Mouse (Mus musculus): ENCODE measurements around the gene Rhox6. TPM values are rescaled to one million over a fixed set of nuclear protein-coding genes. Genes with fewer than 3 reads are reported as not detected.
"Not testable (repeated sequence)": the region's sequence is repeated elsewhere in the genome, so short reads cannot be mapped to it uniquely, and the experiment has no call there.

The Rhox6 gene
- not detected for total RNA-seq (2021)

GRCm38 (mm10) chrX:37826610-37827009, at the start of gene Rhox6:
Gene Rhox6, plus strand, starts transcription at chrX:37826910.
- not testable (repeated sequence) for DNase-seq

DNA sequence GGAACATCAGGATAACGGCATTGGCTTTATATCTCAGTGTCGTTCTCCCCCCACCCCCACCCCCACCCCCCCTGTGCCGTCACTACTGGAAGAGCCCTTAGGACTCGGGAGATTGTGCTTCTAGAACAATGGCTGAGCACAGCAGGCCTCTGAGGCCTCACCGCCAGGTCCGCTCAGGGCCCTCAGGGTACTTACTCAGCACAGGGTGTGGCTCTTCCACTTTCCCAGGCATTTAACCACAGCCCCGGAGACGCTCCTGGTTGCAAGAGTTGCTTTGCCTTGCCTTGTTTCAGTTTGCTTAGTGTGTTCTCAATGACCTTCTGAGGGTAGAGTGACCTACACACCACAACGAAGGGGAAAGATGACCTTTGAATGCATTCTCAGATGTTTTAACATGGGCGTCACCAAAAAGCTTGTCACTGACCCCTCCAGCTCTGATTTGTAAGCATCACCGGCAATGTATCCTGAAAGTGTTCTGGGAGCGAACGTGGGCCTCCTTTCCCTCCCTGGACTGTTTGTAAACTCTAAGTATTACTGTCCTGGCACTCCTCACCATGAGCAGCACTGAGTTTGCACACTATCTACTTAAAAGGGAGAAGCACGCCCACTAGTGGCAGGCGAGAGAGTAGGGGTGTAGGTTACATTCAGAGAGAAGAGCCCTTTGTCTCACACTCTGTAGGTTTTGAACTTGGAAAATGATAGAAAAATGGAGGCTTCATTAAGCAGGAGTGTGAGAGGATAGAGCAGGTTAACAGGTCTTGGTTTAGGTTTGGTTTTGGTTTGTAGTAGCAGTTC, 19.2 kb upstream of the Rhox6 start:
- DNase-seq: no peak

DNA sequence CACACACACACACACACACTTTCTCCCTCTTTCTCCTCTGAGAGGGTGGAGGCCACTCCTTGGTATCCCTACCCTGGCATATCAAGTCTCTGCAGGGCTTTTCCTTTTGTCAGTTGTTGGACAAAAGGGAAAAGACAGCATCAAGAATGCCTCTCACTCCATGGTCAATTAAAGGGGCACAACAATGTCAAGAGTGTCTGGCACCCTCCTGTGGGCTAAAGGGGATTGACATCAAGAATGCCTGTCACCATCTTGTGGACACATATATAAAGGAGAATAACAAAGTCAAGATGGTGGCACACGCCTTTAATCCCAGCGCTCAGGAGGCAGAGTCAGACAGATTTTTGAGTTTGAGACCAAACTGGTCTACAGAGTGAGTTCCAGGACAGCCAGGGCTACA, 17.3 kb upstream of the Rhox6 start:
- no peak for DNase-seq

DNA sequence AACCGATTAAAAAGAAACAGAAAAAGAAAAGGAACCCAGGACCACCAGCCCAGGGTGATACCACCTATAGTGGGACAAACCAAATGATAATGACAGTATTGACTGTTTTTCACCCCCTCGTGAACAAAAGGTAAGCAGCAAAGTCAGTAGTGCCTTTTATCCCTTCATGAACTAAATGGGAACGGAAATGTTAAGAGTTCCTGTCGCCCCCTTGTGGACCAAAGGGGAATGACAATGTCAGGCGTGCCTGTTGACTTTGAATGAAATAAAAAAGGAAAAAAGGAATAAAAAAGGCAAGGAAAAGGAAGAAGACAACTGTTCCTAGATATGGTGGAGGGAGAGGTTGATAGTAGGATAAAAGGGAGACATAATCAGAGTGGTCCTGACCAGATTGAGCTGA, 15.5 kb upstream of the Rhox6 start:
- DNase-seq: no peak

GRCm38 (mm10) chrX:37815665-37816064, 11.0 kb upstream of the Rhox6 start:
- no peak for DNase-seq

DNA sequence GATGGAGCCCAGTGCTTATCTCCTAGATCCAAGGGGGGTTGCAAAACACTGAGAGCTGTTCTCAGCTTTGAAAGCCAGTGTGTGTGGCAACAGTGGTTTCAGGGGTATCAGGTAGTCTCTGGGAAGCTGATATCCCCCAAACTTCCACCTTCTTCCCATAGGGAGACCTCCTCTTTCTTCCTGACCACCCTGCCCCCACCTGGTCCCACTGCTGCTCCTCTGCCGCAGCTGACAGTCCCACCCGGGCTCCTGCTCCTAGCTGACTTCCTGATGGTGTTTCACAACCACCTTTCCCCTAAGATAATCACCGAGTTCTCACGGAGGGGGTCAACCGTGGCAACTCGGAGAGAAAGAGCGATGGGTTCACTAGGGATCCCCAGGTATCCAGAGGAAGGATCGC, 4.7 kb downstream of the Rhox6 start, which contains the start of gene Rhox7a:
Gene Rhox7a (plus strand): TSS at position 301 of the 400 bp plus-strand sequence.
- not testable (repeated sequence) for DNase-seq

DNA sequence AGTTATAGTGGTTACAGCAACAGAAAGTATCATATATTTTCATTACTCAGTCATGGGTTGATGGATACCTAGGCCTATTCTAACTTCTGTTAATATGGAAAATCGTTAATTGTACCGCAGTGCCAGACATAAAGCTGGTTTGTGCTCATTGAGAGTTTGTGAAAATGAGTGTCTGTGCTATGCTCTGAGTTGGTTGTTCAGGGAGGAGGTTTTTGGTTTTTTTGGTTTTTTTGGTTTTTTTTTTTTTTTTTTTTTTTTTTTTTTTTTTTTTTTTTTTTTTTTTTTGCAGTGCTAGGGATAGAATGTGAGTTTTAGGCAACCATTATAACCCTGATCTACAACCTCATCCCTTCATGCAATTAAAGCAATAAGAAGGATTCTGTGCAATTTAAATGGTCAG, 44.9 kb downstream of the Rhox6 start:
- DNase-seq: no peak

GRCm38 (mm10) chrX:37878844-37879243, 52.1 kb downstream of the Rhox6 start, which contains the start of gene Rhox8:
Gene Rhox8, minus strand, starts transcription at chrX:37878944.
- no peak for DNase-seq

Other genes starting within 250 kb of the Rhox6 start
- gene Rhox3f, start 245.9 kb upstream of the Rhox6 start, total RNA-seq (2021): not detected
- not detected for gene Rhox4f, start 219.2 kb upstream of the Rhox6 start, total RNA-seq (2021)
- not detected for gene Rhox3g, start 198.3 kb upstream of the Rhox6 start, total RNA-seq (2021)
- gene Rhox2g, start 183.4 kb upstream of the Rhox6 start, total RNA-seq (2021): not detected
- not detected for gene Rhox4g, start 175.6 kb upstream of the Rhox6 start, total RNA-seq (2021)
- not detected for gene Rhox3h, start 158.1 kb upstream of the Rhox6 start, total RNA-seq (2021)
- not detected for gene Rhox2h, start 153.6 kb upstream of the Rhox6 start, total RNA-seq (2021)
- not detected for gene Rhox5, start 22.1 kb upstream of the Rhox6 start, total RNA-seq (2021)
- not detected for gene Rhox7a, start 4.8 kb downstream of the Rhox6 start, total RNA-seq (2021)
- gene Rhox8, start 52.0 kb downstream of the Rhox6 start, total RNA-seq (2021): not detected
- not detected for gene Rhox7b, start 70.3 kb downstream of the Rhox6 start, total RNA-seq (2021)
- not detected for gene Rhox9, start 74.9 kb downstream of the Rhox6 start, total RNA-seq (2021)
- gene Btg1-ps1, start 191.9 kb downstream of the Rhox6 start, total RNA-seq (2021): not detected
- not detected for gene Btg1-ps2, start 216.2 kb downstream of the Rhox6 start, total RNA-seq (2021)
- gene Rhox10, start 239.6 kb downstream of the Rhox6 start, total RNA-seq (2021): not detected